Mouse (Mus musculus) layer of hippocampus, adult 18-20 months (tissue): ENCODE measurements at regions not wholly inside any gene's neighbourhood (a gene's known extent, or its start where the extent isn't known, plus 50 kb on each side); places are given as distances from the start of the nearest gene placed in this dataset.

Source experiments
- DNase-seq, 2 experiments: peaks; one replicate each; pipeline ENCODE4 v3.0.0; 2022; ENCODE audit warnings: low spot score in 2 of 2

GRCm38 (mm10) chr15:63194492-63194797 is 650.5 kb downstream of the Gsdmc2 start:
- no peak for DNase-seq

DNA sequence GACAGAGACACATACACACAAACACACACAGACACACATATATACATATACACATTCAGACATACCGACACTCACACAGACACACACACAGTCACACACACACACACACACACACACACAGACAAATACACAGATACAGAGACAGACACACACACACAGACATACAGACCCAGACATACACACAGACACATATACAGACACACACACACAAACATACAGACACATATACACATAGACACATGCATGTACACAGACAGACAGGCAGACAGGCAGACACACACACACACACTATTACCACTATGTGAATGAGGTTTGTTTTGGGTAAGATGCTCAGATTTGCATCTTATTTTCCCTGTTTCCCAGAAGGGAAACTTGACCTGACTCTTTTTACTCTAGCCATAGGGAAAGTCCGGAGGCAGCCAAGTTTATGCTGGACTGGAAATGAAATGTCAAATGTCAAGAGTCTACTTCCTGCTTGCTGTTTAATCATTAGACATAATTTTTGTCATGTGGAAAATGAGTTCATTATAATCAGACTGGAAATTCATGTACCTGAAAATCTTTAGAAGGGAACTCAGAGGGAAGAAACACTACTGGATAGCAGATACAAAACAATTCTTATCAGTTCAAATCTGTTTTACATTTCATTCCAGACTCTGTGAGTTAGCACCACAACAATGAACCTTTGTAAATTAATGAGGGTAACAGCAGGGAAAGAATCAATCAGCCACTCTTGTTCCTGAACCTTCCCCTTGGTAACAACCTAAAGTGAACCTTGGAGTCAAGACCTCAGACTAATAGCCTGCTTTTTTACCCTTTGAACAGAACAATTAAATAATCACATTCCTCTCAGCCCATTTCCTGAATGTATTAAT is 651.1 kb downstream of the Gsdmc2 start:
- no peak for DNase-seq

DNA sequence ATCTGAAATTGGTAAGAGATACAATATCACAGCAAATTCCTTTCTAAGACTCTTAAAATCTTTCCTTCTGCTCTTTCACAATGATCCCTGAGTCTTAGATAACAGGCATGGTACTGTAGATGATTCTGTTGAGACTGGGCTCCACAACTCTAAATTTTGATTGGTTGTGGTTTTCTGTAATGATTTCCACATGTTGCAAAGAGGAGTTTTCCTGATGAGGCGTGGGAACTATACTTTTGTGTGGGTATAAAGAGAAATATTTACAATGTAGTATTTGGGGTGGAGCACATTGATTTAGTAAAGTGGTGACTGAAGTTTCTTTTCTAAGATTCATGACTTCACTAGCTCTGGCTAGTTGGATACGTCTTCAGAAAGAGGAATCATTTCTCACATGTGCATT is 653.2 kb downstream of the Gsdmc2 start:
- no peak for DNase-seq

GRCm38 (mm10) chr15:63190086-63190485 is 654.9 kb downstream of the Gsdmc2 start:
- DNase-seq = no peak

DNA sequence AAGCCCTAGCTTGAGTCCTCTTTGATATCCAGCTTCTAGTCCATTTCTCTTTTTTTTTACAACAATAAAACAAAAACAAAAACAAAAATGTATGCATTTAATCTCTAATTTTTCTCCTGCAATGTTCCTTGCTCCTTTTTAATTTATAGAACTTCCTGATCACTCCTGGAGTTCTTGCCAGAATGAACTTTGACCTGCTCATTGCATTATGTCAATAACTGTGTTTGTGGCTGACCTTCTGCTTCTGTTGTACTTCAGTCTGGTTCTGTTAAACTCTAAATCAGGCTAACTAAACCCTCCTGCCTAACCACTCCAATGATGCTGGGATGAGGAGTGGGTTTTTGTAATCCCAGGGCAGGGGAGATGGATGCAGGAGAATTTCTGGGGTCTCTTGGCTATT is 674.0 kb downstream of the Gsdmc2 start:
- DNase-seq = no peak

DNA sequence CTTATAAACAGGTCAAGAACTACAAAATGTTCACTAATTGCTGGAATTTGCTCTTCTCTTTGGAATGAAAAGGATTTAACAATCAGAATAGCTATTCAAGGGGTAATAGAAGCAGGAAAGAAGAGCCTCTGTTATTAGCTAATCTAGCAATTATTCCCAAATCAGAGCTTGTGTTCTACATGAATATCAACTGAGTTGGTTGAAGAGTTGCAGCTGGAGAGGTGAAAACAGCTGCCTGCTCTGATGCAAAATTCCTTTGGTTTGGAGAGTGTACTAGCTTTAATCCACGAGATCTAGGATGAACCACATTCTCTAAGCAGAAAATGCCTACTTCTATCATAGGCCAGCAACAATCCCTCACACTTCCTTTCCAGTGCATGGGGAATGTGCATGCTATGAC is 674.8 kb downstream of the Gsdmc2 start:
- DNase-seq = no peak

GRCm38 (mm10) chr15:63166411-63166810 is 678.6 kb downstream of the Gsdmc2 start:
- DNase-seq = no peak

DNA sequence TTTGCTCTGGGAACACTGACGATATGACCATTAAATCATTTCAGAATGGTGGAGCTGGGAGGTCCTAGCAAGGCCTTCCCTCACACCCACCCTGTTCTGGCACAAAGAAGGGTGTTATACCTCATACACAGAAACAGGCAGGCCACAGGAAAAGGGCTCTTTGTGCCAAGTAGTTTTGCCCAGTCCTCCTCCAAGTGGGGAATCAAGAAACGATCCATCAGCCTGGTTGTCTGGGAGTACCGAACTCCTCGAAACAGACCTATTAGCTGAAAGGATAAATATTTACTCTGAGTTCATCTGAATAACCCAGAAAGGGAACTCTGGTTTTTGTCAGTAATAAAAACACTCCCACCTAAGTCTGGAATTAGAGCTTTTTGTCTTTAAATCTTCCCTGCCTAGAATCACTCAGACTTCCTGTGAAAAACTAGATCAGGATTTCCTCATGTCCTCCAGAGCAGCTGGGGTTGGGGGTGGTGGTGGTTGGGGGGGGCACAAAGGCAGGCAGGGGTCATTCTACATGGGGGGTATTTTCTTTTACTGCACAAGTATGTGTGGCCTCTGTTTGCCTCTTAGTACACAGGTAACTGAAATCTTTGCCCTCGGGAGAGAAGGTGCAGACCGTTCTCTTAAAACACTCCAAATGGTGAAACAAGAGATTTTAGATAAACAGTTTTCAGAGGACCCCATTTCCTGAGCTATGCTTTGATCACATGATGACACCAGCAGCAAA is 681.3 kb downstream of the Gsdmc2 start:
- no peak for DNase-seq

GRCm38 (mm10) chr15:63162881-63163549 is 682.0 kb downstream of the Gsdmc2 start:
- peak; percentile 40 to 55 for DNase-seq

DNA sequence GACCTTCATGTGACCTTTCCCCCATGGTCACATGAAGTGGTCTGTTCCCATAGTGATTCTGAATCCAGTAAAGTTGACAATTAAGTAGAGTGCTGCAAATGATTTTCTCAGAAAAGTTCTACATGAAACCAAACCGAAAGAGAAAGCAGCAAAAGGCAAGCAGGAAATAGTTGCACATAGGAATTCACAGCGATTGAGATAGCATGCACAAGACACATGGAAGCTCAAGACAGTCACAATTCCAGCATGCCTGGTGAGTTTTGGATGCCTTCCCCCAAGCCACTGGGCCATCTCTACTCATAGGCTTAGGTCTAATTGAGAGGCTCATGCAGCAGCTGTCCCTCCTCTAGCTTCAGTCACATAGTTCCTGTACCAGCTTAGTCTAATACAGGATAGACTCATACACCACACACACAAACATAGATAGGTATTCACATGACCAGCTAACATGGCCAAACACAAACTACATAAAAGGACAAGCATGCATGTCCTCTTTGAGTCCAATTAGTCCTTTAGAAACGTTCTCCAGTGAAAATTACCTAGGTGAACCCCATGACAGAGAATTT is 721.8 kb downstream of the Gsdmc2 start:
- no peak for DNase-seq

DNA sequence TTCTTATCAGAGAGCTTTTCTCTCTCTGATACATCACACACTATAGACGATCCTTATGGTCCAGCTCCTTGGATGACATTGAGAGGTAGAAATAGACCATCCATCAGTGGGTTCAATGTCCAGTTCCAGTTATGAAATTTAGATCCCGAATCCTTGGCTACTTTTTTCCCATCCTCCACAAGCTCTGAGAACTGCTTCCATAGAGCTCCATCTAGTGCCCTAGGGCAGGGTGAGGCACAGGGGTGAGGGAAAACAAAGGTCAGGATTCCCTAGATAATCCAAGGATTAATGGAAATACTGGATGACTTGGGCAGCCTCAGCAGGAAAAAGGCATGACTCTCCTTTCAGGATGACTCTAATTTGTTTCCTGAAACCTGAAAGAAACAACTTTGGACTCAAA is 732.1 kb downstream of the Gsdmc2 start:
- DNase-seq = peak in 1 of 2 experiments; percentile 8

DNA sequence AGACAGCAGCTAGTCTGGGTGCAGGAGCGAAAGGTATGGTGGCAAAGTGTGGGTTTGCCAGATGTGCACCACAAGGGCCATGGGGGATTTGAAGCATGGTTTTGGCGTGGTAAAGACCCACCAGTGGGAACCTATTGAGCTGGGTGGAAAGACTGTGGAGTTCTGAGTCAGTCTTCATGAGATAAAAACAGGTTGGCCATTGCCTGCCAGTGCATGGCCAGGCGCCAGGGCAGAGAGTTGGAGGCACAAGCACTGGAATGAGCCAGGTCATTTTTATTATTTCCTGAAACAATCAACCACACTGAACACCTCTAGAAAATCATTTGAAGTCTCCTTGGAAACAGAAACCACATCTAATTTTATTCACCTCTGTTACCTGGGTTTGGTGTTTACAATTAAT is 744.9 kb downstream of the Gsdmc2 start:
- no peak for DNase-seq

- peak; percentile 62 to 89 for DNase-seq
Measured at GRCm38 (mm10) chr15:63081972-63082371, 763.0 kb downstream of the Gsdmc2 start.

DNA sequence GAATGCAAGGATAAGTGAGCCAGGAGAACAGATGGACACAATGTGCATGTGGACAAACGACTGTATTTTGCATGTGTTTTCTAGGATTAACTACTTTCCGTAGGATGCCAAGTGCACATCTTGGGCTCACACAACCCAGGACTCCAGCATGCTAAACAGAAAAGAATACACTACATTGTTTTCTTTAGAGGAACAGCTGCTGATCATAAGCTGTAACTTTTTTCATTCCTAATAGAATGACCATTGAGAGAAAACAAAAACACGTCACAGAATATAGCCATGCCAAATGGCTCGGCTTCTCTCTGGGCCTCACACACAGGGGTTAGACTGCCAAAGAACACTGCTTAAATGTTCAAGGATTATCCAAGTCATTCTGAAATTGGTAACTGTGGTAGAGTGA is 765.2 kb downstream of the Gsdmc2 start:
- peak in 1 of 2 experiments; percentile 10 for DNase-seq

- DNase-seq = no peak
Measured at GRCm38 (mm10) chr15:63071921-63072320, 773.1 kb downstream of the Gsdmc2 start.

GRCm38 (mm10) chr15:63067126-63067525 is 777.9 kb downstream of the Gsdmc2 start:
- no peak for DNase-seq

- no peak for DNase-seq
Measured at GRCm38 (mm10) chr15:63066020-63066439, 778.9 kb downstream of the Gsdmc2 start.

DNA sequence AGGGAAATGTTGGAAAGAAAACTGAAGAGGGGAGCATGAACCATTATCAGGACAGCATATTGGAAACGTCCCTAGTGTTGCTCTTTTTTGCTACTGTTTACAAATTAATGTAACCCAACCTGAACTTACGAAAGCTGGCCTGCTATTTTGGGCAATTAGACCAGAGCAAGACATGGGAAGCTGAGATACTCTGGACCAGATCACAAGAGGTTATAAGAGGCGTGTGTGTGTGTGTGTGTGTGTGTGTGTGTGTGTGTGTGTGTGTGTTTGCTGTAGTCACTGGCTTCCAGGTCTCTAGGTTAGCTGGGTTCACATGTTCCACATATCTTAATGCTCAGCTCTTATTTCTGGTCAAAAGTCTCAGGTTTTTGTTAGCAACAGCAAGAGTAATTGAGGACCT is 783.1 kb downstream of the Gsdmc2 start:
- no peak for DNase-seq

GRCm38 (mm10) chr15:63060826-63061225 is 784.2 kb downstream of the Gsdmc2 start:
- DNase-seq = no peak

DNA sequence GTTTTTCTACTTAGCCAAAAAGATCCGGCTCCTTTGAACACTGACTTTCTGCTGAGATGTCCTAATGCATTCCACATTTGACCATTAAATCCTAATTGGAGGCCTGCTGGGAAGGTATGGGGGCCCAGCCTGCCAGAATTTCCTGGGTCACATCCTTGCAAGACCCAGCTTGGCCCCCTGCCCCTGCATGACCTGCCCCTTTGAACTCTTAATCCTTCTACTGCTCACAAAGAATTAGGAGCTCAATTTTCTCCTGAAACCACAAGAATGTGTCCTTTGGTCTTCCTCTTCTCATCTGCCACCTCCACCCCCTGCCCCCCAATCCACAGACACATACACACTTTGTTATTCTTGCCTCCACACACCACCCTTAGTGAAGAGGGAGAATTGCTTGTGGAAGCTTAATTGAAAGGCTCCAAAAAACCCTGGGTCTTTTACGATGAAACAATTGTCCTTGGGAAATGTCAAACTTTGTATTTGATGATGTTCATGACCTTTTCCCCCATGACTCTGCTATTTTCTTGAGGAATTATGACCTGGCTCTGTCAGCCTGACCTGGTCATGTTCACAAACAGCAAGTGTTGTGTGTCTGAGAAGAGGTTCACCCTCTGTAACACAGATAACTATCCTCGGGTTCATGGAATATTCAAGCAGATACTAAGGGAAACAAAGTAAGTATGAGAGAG is 792.3 kb downstream of the Gsdmc2 start:
- DNase-seq = no peak

GRCm38 (mm10) chr15:63050033-63050432 is 794.9 kb downstream of the Gsdmc2 start:
- peak in 1 of 2 experiments; percentile 12 for DNase-seq
